Mouse (Mus musculus): ENCODE results near the gene Max.

Gene Max

GRCm38 (mm10) chr12:76961932-76962891, at the start of gene Max:
Max (minus strand) TSS chr12:76962201.
- peak; percentile 100 for DNase-seq (ENCODE audit: low read depth, low spot score)

GRCm38 (mm10) chr12:77011092-77011720, 49.2 kb upstream of the Max start:
- peak; percentile 60 for DNase-seq (ENCODE audit: low read depth, low spot score)

- peak; percentile 18 for DNase-seq (ENCODE audit: low read depth, low spot score)
These were observed 47.4 kb upstream of the Max start for GRCm38 (mm10) chr12:77009202-77010030.

GRCm38 (mm10) chr12:77004893-77005292, 42.9 kb upstream of the Max start:
- DNase-seq (ENCODE audit: low read depth, low spot score) = no peak

- DNase-seq (ENCODE audit: low read depth, low spot score) = no peak
These were observed 40.7 kb upstream of the Max start for GRCm38 (mm10) chr12:77002551-77003228.

GRCm38 (mm10) chr12:77001312-77001711, 39.3 kb upstream of the Max start:
- no peak for DNase-seq (ENCODE audit: low read depth, low spot score)

- DNase-seq (ENCODE audit: low read depth, low spot score) = peak; percentile 29
These were observed 38.8 kb upstream of the Max start for GRCm38 (mm10) chr12:77000705-77001284.

- DNase-seq (ENCODE audit: low read depth, low spot score) = peak; percentile 75
These were observed 38.2 kb upstream of the Max start for GRCm38 (mm10) chr12:77000096-77000704.

- peak; percentile 69 for DNase-seq (ENCODE audit: low read depth, low spot score)
These were observed 32.8 kb upstream of the Max start for GRCm38 (mm10) chr12:76994766-76995165.

- no peak for DNase-seq (ENCODE audit: low read depth, low spot score)
These were observed 31.0 kb upstream of the Max start for GRCm38 (mm10) chr12:76992891-76993529.

GRCm38 (mm10) chr12:76982818-76983471, 20.9 kb upstream of the Max start:
- DNase-seq (ENCODE audit: low read depth, low spot score) = no peak

- no peak for DNase-seq (ENCODE audit: low read depth, low spot score)
These were observed 17.5 kb upstream of the Max start for GRCm38 (mm10) chr12:76979530-76979929.

- DNase-seq (ENCODE audit: low read depth, low spot score) = no peak
These were observed 10.7 kb upstream of the Max start for GRCm38 (mm10) chr12:76972669-76973068.

- no peak for DNase-seq (ENCODE audit: low read depth, low spot score)
These were observed 10.2 kb upstream of the Max start for GRCm38 (mm10) chr12:76972241-76972640.

- DNase-seq (ENCODE audit: low read depth, low spot score) = no peak
These were observed 9.7 kb upstream of the Max start for GRCm38 (mm10) chr12:76971642-76972221.

GRCm38 (mm10) chr12:76965876-76966275, 3.9 kb upstream of the Max start:
- DNase-seq (ENCODE audit: low read depth, low spot score) = peak; percentile 93

GRCm38 (mm10) chr12:76965089-76965488, 3.1 kb upstream of the Max start:
- peak; percentile 99 for DNase-seq (ENCODE audit: low read depth, low spot score)

GRCm38 (mm10) chr12:76961052-76961931, 709 bp downstream of the Max start:
- peak; percentile 45 for DNase-seq (ENCODE audit: low read depth, low spot score)
